Mouse (Mus musculus): ENCODE measurements around the gene Usp54. TPM values are rescaled to one million over a fixed set of nuclear protein-coding genes. Genes with fewer than 3 reads are reported as not detected.

Usp54 gene
- total RNA-seq (2014; fragmentation: Nextera tagmentation): 5.1 and 9.4 TPM in 2 replicates
- total RNA-seq (2017): 4.1 and 4.6 TPM in 2 replicates

DNA sequence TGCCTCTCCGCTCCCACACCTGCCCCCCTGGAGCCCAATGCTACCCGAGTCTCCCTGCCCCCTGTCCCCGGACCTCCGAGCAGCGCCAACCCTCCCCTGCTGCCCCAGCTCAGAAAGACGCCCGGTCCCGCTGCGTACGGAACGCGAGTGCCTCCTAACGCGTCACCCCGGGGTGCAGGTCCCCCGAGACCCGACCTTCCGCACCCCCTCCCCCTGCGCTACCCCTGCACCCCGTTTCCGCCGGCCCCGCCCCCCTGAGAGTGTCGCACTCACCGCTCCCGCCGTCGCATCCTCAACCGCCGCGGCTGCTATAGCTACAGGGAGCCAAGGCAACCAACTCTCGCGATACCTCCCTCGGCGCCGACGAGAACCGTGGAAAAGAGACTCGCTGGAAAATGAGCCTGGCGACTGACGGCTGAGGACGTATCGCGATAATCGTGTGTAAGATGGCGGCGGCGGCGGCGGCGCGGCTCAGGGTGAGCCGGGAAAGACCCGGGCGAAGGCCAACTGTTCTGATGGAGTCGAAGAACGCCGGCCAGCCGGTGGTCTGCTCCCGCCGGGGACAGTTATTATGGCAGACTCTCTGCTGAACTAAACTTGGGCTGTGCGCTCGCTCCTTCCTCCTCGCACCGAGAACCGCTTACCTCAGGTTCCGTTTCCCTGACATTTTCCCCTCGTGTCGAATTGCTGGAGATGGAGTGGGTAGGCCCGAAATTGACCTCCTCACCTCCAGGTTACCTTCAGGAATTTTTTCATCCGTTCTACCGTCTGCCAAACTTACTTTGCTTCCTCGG is at the start of gene Usp54:
Usp54 (minus strand) TSS at position 420 of the 794 bp plus-strand sequence.
- ATAC-seq (replicated peaks; ENCODE audit: poor library complexity, severe bottlenecking): peak; percentile 98

DNA sequence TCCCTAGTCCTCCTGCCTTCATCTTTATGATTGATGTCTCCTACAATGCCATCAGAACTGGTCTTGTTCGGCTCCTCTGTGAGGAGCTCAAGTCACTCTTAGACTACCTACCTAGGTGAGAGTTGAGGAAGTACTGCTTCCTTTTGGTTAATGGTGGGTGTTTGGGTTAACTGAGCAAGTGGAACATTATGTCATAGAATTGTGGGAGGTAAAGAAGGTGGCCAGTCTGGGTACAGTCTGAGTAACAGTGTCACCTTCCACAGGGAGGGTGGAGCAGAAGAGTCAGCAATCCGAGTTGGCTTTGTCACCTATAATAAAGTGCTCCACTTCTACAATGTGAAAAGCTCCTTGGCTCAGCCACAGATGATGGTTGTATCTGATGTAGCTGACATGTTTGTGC is 48.1 kb upstream of the Usp54 start:
- ATAC-seq (replicated peaks; ENCODE audit: poor library complexity, severe bottlenecking): no peak

DNA sequence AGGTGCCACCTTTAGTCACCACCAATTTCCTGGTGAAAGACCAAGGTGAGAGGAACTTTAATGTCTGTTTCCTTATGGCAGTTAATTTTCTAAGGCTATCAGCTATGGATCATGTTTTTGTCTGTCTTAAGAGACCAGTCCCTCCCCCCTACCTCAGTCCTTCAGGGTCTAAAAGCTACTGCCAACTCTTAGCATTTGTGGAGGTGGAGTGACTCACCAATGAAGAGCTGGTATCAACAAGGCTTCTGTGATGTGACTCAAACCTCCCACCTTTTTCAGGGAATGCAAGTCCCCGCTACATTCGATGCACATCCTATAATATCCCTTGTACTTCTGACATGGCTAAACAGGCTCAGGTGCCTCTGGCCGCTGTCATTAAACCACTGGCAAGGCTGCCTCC is 45.7 kb upstream of the Usp54 start:
- ATAC-seq (replicated peaks; ENCODE audit: poor library complexity, severe bottlenecking): no peak

DNA sequence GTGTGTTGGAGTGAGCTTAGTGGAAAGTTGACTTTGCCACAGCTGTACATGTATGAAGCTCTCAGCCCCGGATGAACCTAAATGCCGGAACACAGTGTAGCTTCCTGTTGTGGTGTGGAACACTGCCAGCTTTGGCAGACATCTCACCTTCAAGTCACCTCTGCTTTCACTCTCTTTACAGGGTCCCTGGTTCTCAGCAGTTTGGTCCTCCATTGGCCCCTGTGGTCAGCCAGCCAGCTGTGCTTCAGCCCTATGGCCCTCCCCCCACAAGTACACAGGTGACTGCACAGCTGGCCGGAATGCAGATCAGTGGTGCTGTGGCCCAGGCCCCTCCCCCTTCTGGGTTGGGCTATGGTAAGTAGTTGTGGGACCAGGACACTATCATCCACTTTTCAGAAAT is 41.6 kb upstream of the Usp54 start:
- peak; percentile 62 for ATAC-seq (replicated peaks; ENCODE audit: poor library complexity, severe bottlenecking)

DNA sequence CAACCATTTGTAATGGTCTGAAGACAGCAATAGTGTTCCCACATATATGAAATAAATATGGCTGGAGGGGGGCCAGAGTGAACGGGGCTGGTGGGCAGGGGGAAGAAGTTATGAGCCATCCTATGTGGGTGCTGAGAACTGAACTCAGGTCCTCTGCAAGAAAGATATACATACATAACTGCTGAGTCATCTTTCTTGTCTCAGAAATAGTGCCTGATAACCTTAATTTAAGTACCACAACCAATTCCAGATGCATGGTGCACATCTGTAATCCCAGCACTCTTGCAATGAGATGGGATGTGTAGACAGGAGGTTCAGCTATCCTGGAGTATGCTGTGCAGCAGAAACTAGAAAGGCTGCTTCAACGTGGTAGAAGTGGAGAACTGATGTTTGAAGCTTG is 40.9 kb upstream of the Usp54 start:
- no peak for ATAC-seq (replicated peaks; ENCODE audit: poor library complexity, severe bottlenecking)

DNA sequence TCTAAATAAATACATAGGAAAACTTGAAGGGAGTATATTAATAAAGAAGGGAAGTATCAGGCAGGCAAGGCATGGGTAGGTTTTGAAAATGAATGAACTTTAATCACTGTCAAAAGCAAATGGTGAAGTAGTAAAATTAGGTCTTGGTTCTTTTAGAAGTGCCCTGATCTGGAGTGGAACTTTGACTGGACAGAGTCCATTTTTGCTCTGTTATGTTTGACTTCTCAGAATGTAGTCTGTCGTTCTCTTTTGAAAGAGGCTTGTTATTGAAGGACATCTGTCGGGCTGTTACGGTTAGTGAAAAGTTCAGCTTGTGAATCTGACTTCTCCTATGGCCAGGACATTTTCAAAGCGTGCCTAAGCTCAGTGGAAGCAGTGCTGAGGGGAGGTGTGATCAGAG is 37.0 kb upstream of the Usp54 start:
- ATAC-seq (replicated peaks; ENCODE audit: poor library complexity, severe bottlenecking): no peak

DNA sequence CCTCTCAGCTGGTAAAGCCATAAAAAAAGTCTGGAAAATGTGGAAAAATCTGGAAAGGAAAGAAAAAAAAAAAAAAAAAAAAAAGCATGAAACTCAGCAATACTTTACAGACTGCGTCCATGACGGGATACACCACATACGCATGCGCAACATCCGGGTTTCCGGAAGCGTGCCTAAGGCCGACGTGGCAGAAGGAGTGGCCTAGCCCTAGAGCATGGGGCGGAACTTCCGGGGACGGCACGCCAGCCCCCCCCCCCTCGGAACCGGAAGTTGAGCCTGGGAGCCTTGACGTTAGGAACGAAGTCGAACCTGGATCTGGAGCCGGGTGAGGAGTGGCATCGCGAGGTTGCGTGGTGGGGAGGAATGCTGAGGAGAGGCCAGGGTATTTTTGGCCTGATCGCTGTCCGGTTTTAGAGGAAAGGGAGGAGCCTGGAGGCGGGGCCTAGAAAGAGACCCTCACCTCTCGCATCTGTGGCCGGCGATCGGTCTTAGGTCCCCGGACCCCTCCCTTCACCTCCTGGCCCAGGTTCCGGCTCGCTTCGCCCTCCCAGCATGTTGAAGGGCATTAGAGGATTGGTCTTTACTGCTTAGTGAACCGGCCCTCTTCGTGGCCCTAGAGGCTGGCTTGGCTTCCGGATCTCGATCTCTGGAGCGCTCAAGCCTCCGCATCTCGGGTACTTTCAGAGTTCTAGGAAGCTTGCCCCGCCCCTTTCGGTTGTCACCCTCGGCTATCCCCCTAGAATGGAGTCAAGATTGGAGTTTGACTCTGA is 33.4 kb upstream of the Usp54 start, which contains the start of gene Sec24c:
Sec24c (plus strand) TSS at position 245 of the 770 bp plus-strand sequence.
- peak; percentile 91 for ATAC-seq (replicated peaks; ENCODE audit: poor library complexity, severe bottlenecking)

DNA sequence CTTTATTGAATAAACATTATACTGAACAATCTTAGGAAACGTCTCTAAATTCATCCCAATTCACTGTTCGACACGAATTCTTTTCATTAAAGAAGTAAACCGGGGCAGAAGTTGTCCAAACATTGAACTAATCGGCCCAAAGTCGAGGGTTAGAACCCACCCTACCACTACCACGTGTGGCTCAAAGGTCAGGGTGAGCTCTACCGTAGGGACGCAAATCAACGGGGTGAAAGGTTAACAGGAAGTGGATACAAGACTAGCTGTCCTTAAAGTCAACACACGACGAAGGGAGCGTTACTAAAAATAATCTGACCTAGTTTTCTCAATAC is 32.8 kb upstream of the Usp54 start:
- ATAC-seq (replicated peaks; ENCODE audit: poor library complexity, severe bottlenecking): peak; percentile 57

DNA sequence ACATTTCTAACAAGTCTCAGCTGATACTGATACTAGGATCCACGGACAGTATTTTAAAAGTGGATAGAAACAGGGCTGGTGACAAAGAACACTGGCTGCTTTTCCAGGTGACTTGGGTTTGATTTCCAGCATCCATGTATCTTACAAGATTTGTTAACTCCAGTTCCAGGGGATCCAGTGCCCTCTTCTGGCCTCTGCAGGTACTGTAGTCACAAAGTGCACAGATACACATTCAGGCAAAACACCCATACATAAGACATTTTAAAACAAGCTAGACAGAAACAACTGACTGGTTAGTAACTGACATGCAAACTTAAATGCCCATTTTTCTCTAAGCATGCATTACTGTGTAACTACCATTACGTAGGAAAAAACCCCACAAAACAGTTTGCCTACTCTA is 32.1 kb upstream of the Usp54 start:
- ATAC-seq (replicated peaks; ENCODE audit: poor library complexity, severe bottlenecking): no peak

DNA sequence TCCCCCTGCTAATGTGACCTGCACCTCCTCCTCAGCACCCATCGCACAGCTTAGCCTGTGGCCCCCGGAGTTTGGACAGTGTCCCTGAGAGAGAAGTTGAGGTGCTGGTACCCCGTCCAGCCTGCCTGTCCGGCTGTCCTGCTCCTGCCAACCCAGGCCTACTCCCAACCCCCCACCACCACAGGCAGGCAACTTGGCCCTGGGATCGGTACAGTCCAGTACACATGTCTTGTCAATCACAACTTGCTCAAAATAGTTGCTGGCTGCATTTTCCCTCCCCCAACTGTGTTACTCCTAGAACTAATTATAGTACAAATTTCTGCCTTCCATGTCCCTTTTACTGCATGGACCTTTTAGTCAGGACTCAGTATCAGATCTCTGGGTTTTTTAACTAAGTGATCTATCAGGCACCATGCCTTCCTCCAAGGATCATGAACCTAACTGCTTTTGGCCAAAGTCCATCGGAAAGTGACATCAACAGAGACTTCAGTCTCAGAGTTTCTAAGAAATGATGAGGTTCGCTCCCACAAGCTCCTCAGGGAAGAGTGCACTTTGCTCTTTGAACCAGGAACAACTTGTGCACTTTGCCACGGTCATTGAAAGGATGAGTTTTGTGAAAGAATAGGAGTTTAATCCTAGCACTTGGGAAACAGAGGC is 27.4 kb upstream of the Usp54 start, which contains the start of gene Synpo2l:
Synpo2l (minus strand) TSS at position 201 of the 657 bp plus-strand sequence.
- no peak for ATAC-seq (replicated peaks; ENCODE audit: poor library complexity, severe bottlenecking)

DNA sequence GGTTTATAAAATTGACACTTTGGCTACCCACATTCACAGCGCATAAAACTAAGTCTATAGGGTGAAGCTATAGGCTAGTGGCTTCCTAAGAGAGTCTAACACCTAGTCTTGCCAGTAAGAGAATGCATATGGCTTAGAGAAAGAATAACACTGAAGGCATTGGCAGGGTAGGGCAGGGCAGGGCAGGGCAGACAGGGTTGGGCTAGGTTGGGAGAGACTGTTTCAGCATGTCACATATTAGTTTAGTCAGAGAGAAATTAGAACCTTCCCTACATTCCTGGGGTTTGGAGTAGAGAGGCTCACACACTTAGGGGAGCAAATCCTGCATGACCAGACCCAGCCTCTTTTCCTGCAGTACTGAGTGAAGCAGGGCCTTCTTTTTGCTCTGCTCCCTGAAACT is 26.6 kb upstream of the Usp54 start:
- ATAC-seq (replicated peaks; ENCODE audit: poor library complexity, severe bottlenecking): no peak

DNA sequence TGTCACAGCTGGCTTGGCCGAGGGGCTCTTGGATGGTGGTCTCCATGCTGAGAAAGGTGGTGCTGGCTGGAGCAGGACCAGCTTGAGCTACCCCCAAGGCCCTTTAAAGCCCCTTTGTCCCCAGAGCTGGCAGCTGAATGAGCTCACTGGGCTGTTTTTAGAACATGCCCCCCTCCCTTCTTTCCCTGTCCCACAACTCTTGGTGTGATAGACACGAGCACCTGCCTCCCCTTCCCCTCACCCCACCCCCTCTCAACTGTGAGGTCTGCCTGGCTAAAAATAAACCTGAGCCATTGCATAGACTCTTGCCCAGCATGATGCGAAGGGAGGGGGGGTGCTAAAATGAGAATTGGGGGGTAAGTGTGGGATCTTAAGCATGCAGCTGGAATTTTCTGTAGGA is 23.6 kb upstream of the Usp54 start:
- ATAC-seq (replicated peaks; ENCODE audit: poor library complexity, severe bottlenecking): no peak

DNA sequence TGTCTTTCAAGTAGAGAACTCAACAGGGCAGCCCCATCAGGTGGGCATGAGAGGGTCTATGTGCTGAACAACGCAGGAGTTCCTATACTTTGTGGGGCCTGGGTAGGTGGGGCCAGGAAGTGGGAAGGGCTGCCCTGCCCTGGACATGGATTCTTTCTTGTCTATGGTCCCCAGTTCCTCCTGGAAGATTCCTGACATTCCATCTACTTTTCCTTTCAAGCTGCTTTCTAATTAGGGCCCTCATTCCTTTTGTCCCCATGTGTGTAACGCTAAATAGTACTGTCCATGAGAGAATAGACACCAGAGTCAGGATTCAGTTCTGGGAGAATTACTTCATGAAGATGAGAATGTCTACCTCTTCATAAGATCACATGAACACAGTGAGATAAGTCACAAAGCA is 22.7 kb upstream of the Usp54 start:
- ATAC-seq (replicated peaks; ENCODE audit: poor library complexity, severe bottlenecking): no peak

DNA sequence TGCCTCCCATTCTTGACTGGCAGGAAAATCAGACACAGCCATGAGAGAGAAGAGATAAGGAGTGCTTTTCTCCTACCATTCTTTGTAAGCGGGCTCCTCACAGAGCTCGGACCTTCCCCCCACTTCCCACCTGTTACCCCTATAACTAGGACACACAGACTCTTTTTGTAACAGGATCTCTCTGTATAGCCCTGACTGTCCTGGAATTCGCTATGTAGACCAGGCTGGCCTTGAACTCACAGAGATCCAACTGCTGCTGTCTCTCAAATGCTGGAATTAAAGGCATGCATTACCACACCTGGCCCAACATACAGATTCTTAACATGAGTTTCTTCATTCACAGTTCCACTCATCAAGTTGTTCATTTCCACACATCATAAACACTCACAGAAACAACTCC is 21.9 kb upstream of the Usp54 start:
- ATAC-seq (replicated peaks; ENCODE audit: poor library complexity, severe bottlenecking): no peak

DNA sequence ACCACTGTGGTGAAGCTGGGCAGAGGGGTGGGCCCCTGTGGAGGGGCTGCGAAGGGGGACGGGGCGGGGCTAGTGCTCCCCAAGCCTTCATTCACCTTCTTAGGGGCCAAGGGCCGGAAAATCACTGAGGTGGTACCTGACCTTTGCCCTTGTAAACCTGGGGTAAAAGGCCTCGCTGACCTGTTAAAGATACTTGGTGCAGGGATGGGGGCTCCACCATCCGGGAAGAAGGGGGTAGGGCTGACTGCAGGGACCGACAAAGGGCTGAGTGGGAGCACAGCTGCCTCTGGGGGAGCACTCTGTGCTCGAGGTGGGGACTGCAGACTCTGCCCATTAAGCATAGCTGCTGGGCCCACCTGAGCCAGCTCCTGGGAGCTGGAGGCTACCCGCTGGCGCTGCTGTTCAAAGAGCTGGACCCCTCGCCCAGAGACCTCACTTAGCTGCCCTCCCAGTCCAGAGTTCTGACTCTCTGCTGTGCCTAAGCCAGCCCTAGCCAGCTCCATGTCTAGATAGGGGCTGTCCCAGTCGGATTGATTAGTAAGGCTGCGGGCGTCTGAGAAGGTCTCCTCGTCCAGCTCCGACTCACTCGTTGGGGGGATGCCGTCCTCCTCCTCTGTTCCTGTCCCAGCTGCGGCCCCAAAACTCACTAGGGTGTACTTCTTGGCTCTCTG is 20.9 kb upstream of the Usp54 start:
- no peak for ATAC-seq (replicated peaks; ENCODE audit: poor library complexity, severe bottlenecking)

DNA sequence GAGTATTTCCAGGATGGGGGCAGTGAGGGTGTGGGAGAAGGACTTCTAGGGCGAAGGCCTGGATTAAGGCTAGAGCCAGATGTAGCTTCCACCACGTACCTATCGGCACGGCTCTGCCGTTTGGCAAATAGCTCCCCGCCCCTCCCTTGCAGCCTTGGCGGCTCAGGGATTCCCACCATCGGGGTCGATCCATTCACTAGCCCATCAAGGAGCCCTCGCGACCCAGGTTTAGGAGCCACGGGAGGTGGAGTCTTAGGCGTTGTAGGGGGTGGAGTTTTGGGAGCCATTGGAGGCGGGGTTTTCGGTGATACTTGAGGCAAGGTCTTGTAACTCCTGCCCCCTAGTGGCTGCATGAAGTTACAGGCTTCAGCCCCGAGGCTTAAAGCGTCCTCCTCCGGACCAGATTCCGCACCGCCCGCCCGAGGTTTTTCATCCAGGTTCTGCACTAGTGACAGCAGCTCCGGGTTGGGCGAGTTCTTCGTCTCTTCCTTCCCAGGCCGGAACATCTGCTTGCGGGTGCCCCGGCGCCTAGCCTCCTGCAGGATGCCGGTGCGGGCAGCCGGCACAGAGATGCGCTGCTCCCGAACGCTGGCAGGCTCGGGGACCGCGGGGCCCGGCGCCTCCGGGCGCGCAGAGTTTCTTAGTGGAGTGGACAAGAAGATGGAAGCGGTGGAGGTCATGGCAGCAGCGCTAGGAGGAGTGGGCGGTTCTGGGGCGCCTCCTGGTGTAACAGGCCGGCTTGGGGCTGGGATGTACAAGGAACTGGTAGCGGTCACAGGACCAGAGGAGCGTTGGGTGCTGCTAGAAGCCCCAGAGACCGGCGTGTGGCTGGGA is 20.2 kb upstream of the Usp54 start:
- ATAC-seq (replicated peaks; ENCODE audit: poor library complexity, severe bottlenecking): peak; percentile 95

DNA sequence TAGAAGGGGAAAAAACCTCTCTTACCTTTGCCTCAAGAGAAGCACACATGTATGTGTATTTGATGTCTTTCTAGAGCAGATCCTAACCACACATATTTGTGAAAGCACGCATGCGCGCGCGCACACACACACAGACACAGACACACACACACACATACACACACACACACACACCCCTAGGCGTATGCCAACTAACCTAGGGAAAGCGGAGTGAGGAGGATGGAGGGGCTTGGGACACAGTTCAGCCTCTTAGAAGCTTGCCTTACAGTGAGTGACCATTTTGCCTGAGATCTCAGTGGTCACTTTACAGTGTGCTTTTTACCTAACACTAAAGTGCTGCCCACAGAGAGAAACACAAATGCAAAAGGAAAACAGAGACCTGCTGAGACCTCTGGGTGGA is 18.8 kb upstream of the Usp54 start:
- ATAC-seq (replicated peaks; ENCODE audit: poor library complexity, severe bottlenecking): no peak

DNA sequence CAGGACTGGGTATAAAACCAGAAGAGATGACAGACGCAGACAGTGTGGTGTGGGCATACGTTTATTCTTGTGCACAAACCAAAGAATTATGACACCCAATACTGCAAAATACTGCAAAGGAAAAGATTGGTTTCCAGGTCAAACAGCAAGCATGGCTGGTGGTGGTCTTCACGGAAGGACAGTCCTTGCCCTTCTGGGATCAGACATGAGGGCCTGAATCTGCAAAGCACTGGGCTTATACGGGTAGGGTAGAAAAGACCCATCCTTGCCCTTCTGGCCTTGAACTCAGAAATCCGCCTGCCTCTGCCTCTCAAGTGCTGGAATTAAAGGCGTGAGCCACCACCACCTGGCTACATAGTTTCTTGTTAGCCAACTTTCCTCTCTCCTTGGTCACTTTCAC is 18.0 kb upstream of the Usp54 start:
- no peak for ATAC-seq (replicated peaks; ENCODE audit: poor library complexity, severe bottlenecking)

DNA sequence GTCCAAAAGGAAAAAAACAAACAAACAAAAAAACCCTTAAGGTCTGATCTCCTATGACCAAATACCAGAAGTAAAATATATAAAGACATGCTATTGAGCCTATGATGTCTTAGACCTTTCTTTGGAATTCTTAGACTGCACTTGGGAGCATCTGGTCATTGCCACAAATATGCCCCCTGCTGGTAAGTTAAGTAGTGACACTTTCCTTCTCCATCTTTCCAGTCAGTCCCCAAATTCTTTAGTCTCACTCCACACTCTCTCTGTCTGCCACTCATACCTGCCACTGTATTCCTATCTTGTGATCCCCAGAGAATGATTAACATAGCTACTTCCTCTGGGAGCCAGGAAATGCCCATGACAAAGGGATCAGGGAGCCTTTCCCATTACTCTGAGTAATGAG is 17.5 kb upstream of the Usp54 start:
- no peak for ATAC-seq (replicated peaks; ENCODE audit: poor library complexity, severe bottlenecking)

DNA sequence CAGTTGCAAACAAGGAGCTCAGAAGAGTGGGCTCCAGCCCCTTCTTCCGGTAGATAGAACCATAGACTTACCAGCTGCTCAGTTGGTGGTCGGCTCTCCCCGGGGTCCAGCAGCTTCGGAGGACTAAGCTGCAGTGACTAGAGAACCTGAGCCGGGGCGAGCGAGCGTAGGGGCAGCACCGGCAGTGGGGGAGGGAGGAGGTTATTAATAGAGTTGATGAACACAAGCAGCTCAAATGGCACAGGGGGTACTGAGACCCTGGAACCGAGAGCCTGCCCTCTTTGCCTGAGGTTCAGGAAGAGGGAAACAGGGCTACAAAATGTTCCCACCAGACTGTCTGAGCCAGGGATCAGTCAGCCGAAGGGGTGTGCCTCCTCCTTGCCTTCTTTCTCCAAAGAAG is 15.5 kb upstream of the Usp54 start, which contains the start of gene Myoz1:
Myoz1 (minus strand) TSS at position 180 of the 400 bp plus-strand sequence.
- ATAC-seq (replicated peaks; ENCODE audit: poor library complexity, severe bottlenecking): no peak

Data from granulocyte monocyte progenitor cell, adult 5-6 weeks (primary cell).